Mouse (Mus musculus) lung, postnatal 25 days (tissue): ENCODE measurements around the gene Sema3b.
"Not testable (repeated sequence)": the region's sequence is repeated elsewhere in the genome, so short reads cannot be mapped to it uniquely, and the experiment has no call there.

Experiments
- DNase-seq: peaks from one replicate; pipeline ENCODE4 v3.0.0; 2022; ENCODE audit warnings: low spot score

Sema3b gene

DNA sequence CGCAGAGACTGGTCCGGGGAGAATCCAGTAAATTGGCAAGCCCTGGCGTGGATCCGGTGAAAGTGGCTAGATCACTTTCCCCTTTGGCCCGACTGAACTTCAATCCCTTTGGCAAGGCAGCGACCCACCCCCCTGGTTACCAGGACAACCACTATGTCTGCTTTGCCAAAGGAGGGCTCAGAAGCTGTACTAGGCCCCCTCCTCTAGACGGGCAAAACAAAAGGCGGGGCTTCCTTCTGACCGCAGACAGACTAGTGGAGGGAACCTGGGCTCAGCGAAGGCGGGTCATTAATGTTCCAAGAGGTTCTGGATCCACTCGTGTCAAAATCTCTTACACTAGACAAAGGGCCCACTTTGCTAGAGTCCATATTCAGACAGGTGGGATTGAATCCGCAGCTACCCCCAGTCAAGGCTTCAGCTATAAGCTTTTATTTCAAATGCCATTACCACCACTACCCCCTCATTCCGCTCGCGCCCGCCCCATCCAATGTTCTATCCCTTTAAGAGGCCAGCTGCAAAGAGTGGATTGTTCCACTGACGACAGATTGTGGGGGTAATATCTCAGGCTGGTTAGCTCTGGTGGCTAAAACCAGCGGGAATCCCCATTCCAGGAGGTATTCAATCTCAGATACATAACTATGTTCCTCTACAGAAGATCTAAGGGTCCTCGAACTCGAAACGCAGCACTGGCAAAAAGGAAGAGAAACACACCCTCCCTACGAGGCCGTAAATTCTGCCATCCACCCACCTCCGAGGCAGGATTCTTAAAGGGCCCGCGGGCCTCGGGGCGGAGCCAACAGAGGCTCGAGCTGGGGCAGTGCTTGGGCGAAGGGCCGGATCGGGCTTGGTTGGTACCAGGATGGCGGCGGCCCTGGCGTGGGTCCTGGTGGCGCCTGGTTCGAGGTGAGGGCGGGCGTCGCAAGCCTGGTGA is 40.4 kb downstream of the Sema3b start:
- peak; percentile 91 for DNase-seq

- DNase-seq: peak; percentile 62
Observed at GRCm38 (mm10) chr9:107567702-107568319, 41.2 kb downstream of the Sema3b start, which contains the start of gene Hyal2. Gene Hyal2, plus strand, starts transcription at chr9:107567945.

DNA sequence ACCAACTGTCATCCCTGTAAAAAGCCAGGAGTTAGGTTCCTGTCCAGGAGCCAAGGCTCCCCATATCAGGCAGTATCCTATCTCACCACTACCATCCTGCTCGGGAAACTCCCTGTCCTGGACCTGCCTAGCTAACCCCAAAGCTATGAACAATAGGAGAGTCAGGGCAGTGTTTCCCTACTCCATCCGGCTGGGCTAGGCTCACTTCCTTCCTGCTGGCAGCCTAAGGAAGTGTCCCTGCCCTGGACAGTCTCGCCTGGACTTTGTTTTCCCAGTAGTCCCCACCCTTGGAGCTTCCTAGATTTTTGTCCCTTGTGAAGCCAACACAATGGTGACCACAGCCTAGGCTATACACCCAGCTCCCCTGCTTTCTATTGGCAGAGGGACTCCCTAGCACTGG is 42.2 kb downstream of the Sema3b start:
- DNase-seq: peak; percentile 86

GRCm38 (mm10) chr9:107566041-107566709 is 42.9 kb downstream of the Sema3b start:
- DNase-seq: peak; percentile 92

DNA sequence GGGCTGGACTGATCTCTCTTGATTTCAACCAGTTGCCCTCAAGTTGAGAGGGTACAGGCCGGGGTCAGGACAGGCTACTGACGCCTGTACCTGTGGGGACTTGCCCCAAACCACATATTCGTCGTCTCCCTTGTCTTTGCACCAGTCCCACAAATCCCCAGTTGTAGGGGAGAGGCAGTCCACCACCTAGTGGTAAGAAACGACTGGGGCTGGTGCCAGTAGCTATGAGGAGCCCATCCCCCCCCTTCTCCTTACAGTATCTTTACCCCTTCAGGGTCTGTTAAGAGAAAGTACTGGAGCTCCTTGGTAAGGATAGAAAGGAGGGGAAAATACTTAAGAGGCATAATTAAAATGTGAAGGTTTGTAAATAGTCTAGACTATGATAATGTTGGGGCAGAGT is 43.5 kb downstream of the Sema3b start:
- DNase-seq: not testable (repeated sequence)

GRCm38 (mm10) chr9:107563029-107563581 is 45.9 kb downstream of the Sema3b start, which contains the start of gene Tusc2:
Gene Tusc2, plus strand, starts transcription at chr9:107563255.
- DNase-seq: peak; percentile 98

DNA sequence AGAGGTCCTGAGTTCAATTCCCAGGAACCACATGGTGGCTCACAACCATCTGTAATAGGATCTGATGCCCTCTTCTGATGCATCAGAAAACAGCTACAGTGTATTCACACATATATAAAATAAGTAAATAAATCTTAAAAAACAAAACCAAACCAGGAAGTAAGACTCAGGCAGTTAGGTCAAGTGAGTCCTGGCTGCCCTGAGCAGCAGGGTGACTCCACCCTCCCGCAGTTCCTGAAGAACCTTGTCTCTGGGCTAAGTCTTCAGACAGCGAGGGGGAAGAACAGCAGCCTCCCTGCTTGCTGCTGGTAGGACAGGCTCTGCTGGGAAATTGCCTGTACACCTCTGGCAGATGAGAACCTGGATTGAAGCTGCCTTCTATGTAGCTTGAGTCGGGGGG is 52.7 kb downstream of the Sema3b start:
- no peak for DNase-seq

DNA sequence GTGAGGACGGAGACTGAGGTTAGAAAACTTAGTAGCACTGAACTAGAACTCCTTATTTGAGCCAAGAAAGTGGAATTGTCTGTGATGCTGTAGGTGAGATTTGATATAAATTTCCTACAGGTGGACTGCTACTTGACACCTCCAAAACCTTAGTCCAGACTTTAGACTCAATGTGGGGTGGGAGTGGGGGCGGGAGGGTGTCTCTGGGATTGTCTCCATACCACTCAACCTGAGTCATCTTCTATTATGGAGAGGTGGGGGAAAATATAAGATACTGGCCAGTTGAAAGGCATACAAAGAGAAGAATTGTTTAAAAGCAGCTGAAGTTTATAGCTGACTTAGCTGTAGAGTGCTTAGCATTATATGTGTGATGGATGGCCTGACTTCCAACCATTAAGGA is 53.3 kb downstream of the Sema3b start:
- DNase-seq: no peak

GRCm38 (mm10) chr9:107555031-107555457 is 54.0 kb downstream of the Sema3b start:
- DNase-seq: peak; percentile 82

DNA sequence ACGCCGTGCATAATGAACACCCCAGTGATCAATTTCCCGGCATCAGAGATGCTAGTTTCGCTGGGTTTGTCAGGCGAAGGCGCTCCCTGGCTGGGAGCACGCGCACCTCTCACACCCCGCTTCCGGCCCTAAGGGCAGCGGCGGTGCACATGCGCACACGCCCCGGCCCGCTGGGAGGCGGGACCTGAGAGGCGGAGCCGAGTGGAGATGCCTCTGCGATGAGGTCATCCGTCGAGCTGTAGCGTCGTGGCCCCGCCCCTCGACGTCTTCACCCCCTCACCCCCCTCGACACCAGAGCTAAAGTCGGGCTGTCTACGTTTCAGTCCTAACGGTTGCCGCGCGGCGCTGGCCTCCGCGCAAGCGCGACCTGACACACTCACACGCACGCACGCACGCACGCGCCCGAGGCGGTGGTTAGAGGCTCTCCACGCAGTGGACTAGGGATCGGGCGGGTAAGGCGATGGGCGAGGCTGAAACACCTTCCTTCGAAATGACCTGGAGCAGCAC is 54.7 kb downstream of the Sema3b start:
- DNase-seq: peak; percentile 95

- no peak for DNase-seq
Observed at GRCm38 (mm10) chr9:107553541-107554318, 55.3 kb downstream of the Sema3b start.

DNA sequence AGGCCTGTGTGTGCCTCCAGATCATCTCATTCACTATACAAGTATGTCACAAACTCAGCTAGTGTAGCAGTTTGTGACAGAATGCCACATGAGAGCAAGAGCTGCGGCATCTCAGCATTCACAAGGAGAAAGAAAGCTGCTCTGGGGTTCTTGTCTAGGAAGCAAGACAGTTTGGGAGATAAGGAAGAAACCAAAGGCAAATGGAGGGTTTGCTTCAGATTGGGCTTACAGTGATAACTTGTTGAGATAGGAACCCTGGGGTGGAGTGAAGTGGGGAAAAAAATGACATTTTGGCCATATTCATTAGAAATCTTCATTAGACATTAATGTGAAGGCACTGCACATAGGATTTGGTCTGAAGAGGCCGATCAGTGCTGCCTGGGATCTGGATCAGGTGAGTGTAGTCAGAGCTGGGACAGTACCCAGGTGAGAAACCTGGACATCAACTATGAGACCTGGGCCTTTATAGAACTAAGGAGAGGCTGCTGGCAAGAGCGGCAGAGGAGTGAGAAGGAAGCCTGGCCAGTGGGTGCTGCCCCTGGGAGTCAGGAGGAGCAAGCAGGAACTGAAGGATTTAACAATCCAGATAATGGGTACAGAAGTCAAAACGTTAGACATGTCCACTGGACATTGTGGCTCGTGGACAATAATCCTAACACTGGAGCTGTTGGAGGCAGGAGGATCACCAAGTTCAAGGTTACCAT is 56.2 kb downstream of the Sema3b start:
- no peak for DNase-seq

DNA sequence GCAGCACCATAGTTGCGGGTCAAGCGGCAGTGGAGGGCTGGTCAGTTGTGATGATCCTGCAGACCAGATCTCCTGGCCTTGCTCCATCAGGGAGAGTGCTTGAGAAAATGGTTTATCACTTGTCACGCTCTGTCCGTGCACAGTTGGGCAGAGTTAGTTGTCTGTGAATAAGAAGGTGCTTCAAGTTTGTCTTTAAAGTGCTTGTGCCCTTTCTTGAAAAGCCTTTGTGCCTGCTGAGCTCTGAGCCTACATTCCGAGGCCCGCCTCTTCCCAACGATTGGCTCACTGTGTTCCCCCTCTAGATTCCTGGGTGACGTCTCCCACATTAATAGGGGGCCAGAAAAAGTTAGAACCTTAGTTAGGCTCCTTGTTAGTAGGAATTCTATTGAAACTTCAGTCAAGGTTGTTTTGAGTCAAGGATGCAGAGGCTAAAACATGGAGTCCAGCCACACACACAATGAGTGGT is 57.1 kb downstream of the Sema3b start:
- no peak for DNase-seq

GRCm38 (mm10) chr9:107551117-107551889 is 57.7 kb downstream of the Sema3b start, which contains the start of gene Rassf1:
Gene Rassf1, plus strand, starts transcription at chr9:107551555.
- peak; percentile 66 for DNase-seq

- DNase-seq: peak; percentile 38
Observed at GRCm38 (mm10) chr9:107550491-107551116, 58.4 kb downstream of the Sema3b start.

DNA sequence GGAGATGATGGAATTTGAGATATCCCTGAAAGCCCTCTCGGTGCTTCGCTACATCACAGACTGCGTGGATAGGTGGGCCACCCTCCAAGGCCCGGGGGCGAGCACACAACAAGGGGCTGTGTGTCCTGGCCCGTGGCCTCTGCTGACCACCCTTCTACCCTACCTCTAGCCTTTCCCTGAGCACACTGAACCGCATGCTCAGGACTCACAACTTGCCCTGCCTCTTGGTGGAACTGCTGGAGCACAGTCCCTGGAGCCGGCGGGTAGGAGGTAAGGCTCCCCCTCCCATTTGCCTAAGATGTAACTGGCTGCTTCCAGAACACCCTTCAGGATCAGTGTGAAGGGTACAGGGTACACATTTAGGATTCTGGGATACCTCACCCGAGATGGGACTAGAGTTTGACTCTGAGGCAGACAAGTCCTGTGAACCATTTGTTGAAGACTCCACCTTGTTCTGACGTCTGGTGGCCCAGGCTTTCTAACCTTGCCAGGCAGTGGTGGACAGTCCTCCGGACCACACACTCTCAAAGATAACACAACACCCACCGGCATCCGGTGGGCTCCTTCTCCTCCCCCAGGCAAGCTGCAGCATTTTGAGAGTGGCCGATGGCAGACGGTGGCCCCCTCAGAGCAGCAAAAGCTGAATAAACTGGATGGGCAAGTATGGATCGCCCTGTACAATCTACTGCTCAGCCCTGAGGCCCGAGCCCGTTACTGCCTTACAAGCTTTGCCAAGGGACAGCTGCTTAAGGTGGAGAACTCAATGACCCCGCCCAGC is 59.5 kb downstream of the Sema3b start:
- DNase-seq: no peak

GRCm38 (mm10) chr9:107548820-107549219 is 60.2 kb downstream of the Sema3b start:
- no peak for DNase-seq

- DNase-seq: no peak
Observed at GRCm38 (mm10) chr9:107547957-107548356, 61.1 kb downstream of the Sema3b start.
